Mouse (Mus musculus): ENCODE results near the gene Fgl2. TPM values are rescaled to one million over a fixed set of nuclear protein-coding genes. Genes with fewer than 3 reads are reported as not detected.

Fgl2 gene
- polyA plus RNA-seq, 1 experiment from 2014 or later: 10.3 TPM

DNA sequence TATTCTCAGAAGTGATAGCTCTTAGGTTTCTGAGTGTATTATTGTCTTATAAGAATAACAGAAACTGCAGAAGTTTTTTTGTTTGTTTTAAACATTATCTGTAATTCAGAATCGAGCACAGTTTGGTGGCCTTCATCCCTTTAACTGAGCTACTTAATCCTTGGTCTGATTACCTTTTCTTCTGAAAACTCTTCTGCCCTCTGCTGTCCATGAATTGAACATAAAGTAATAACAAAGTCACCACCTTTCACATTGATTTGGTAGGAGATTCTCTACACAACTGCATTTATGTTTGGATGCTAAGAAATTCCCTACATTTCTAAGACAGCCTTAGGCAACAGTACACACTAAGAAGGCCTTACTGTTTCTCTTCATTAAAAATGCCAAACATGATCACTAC lies 48.2 kb downstream of the Fgl2 start:
- DNase-seq (ENCODE audit: low spot score) (no peak), ATAC-seq (ENCODE audit: low FRiP score, low TSS enrichment) (no peak)
- Histone ChIP-seq H3K27me3 (ENCODE audit: control insufficient read depth, insufficient read depth, low read length) (no peaks in the 10 kb centered on the region), H3K9me3 (ENCODE audit: control insufficient read depth, low read length) (no peaks in the 10 kb centered on the region), H3K4me3 (ENCODE audit: low read depth, low read length) (no peak overlapping the region), H3K36me3 (ENCODE audit: control insufficient read depth, insufficient read depth, low read length) (no peaks in the 10 kb centered on the region), H3K4me2 (replicated peaks; ENCODE audit: low read depth) (no peak overlapping the region), H3K4me1 (replicated peaks; ENCODE audit: control insufficient read depth, insufficient read depth) (no peaks in the 10 kb centered on the region), H3K27ac (replicated peaks) (no peak overlapping the region), H3K9ac (ENCODE audit: low read length) (no peak overlapping the region)
- 5% methylated on average over 1 of the region's 1 CpGs for WGBS
- TF ChIP-seq CTCF (IDR thresholded peaks at IDR 0.05; ENCODE audit: low read depth) (peak; percentile 76), EP300 (optimal IDR thresholded peaks at IDR 0.05) (no peak)

DNA sequence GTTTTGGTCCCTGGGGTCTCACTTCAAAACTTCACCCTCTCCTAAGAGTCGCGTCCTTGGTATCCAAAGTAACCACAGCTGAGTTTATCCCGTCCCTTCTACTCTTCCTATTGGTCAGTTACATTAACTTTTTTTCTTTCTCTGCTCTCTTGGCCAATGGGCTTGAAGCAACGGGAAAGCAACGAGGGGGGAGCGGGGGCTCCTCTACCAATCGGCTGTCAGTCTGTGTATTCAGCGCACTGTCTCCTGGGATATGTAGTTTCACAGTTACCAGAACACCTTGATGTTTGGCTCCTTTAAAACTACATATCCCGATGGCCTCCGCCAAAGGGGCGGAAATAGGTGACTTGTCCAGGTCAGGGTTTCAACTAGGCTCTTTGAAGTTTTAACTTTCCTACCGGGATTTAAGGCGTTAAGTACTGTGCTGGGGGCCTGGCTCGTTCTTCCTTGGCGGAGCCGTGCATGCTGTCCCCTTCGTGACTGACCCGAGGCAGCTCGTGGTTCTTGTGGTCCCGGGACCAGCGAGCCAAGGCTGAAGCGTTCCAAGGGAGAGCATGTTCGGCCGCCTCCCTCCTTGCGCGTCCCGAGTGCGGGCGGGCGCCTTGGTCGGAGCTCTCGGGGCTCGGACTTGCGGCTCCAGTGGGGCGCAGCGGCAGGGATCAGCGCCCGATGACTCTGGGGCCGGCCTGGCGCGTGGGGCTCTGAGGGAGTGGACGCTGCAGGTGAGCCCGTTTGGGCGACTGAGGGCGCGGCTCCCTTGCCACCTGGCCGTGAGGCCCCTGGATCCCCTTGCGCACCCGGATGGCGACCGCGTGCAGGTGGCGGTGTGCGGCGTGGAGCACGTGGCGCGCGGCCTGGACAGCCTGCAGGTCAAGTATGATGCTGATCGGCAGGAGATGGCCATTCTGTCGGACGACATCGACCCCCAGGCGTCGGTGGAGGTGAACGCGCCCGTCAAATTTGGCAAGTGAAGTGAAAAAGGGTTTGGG lies 52.5 kb downstream of the Fgl2 start, which contains the start of the genes Ccdc146 and Fam185a:
Ccdc146 (minus strand) TSS at position 64 of the 989 bp plus-strand sequence.
Fam185a (plus strand) TSS at position 345 of the 989 bp plus-strand sequence.
- H3K27me3 ChIP-seq (ENCODE audit: control insufficient read depth, insufficient read depth, low read length): no peaks in the 10 kb centered on the region
- no peaks in the 10 kb centered on the region for H3K36me3 ChIP-seq (ENCODE audit: control insufficient read depth, insufficient read depth, low read length)
- no peak for TF ChIP-seq CTCF (IDR thresholded peaks at IDR 0.05; ENCODE audit: low read depth)
- TF ChIP-seq EP300 (optimal IDR thresholded peaks at IDR 0.05): no peak
- 0% methylated on average over 64 of the region's 68 CpGs for whole genome bisulfite sequencing
- H3K9ac ChIP-seq (ENCODE audit: low read length): peak within 1 kb of the TSS; percentile 81
- ATAC-seq (ENCODE audit: low FRiP score, low TSS enrichment) (peak; percentile 100), DNase-seq (ENCODE audit: low spot score) (peak; percentile 93)
- H3K4me3 ChIP-seq (ENCODE audit: low read depth, low read length): peak within 1 kb of the TSS; percentile 76
- peak within 1 kb of the TSS; percentile 65 for H3K27ac ChIP-seq (replicated peaks)
- no peaks in the 10 kb centered on the region; the same call in 1 of the 2 replicates for H3K4me1 ChIP-seq (replicated peaks; ENCODE audit: control insufficient read depth, insufficient read depth)
- peak within 1 kb of the TSS; percentile 99 for H3K4me2 ChIP-seq (replicated peaks; ENCODE audit: low read depth)
- H3K9me3 ChIP-seq (ENCODE audit: control insufficient read depth, low read length): no peaks in the 10 kb centered on the region

DNA sequence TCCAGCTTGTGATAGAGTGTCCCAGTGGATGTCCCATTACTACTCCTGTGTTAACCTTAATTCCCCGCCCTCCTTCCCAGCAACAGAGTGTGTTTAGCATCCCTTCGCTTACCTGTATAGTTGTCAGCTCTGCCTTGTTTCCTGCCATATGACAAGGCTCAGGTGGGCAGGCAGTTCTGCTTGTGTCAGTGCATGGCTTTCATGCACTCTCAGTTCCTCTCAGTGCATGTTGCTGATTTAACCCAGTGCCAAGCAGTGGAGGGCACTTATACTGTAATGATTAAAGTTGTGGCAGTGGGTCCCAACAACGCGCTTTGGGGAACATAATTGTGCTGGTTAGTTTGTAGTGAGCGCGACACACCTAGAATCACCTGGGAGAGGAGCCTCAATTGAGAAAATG lies 54.2 kb downstream of the Fgl2 start:
- Histone ChIP-seq H3K4me3 (ENCODE audit: low read depth, low read length) (no peak overlapping the region), H3K27me3 (ENCODE audit: control insufficient read depth, insufficient read depth, low read length) (no peaks in the 10 kb centered on the region), H3K4me2 (replicated peaks; ENCODE audit: low read depth) (no peak overlapping the region), H3K27ac (replicated peaks) (no peak overlapping the region), H3K4me1 (replicated peaks; ENCODE audit: control insufficient read depth, insufficient read depth) (no peaks in the 10 kb centered on the region; the same call in 1 of the 2 replicates), H3K36me3 (ENCODE audit: control insufficient read depth, insufficient read depth, low read length) (no peaks in the 10 kb centered on the region), H3K9ac (ENCODE audit: low read length) (no peak overlapping the region), H3K9me3 (ENCODE audit: control insufficient read depth, low read length) (no peaks in the 10 kb centered on the region)
- DNase-seq (ENCODE audit: low spot score) (no peak), ATAC-seq (ENCODE audit: low FRiP score, low TSS enrichment) (no peak)
- WGBS: 92% methylated on average over 6 of the region's 6 CpGs
- TF ChIP-seq EP300 (optimal IDR thresholded peaks at IDR 0.05) (no peak), CTCF (IDR thresholded peaks at IDR 0.05; ENCODE audit: low read depth) (no peak)

Other genes starting within 250 kb of the Fgl2 start
- 1.4 TPM in 2 replicates for gene Gsap, start 186.4 kb upstream of the Fgl2 start, polyA plus RNA-seq (2015; fragmentation: Nextera tagmentation; extraction: Ambion mirVana)
- 0.22 and 0.24 TPM in 2 replicates for gene Ccdc146, start 52.0 kb downstream of the Fgl2 start, polyA plus RNA-seq (2015; fragmentation: Nextera tagmentation; extraction: Ambion mirVana)
- 3.5 and 3.8 TPM in 2 replicates for gene Fam185a, start 52.3 kb downstream of the Fgl2 start, polyA plus RNA-seq (2015; fragmentation: Nextera tagmentation; extraction: Ambion mirVana)
- 18.5 and 20.2 TPM in 2 replicates for gene Lrrc17, start 170.9 kb downstream of the Fgl2 start, polyA plus RNA-seq (2015; fragmentation: Nextera tagmentation; extraction: Ambion mirVana)

Data from stomach, postnatal 0 days (tissue).